Mouse (Mus musculus) ES-Bruce4 (cell line): ENCODE data around the gene Gm26602.

ENCODE experiments used
- CTCF ChIP-seq: IDR thresholded peaks from one replicate; pipeline ENCODE4 v1.8.1; 2011; ENCODE audit warnings: low read depth, low read length
- POLR2A ChIP-seq: IDR thresholded peaks from one replicate; pipeline ENCODE4 v1.8.1; 2011; ENCODE audit warnings: low read length; ENCODE audit not compliant: insufficient read depth

GRCm38 (mm10) chr10:79896306-79896705 is 14.3 kb upstream of the Gm26602 start:
- TF ChIP-seq POLR2A (no peak), CTCF (no peak)
